Mouse (Mus musculus) heart, adult 2 months (tissue): ENCODE measurements at regions not wholly inside any gene's neighbourhood (a gene's known extent, or its start where the extent isn't known, plus 50 kb on each side); places are given as distances from the start of the nearest gene placed in this dataset.

Experiments
- CTCF ChIP-seq: fragments of 200-600 bp; IDR thresholded peaks from 2 replicates; pipeline ENCODE4 v1.8.1; 2022; ENCODE audit warnings: antibody characterized with exemption, mild to moderate bottlenecking, moderate library complexity
- EP300 ChIP-seq: fragments of 200-500 bp; IDR thresholded peaks from 2 replicates; pipeline ENCODE4 v1.6.1; 2011; ENCODE audit warnings: low read depth, low read length, control low read depth; ENCODE audit not compliant: insufficient read depth
- POLR2A ChIP-seq: fragments of 200-500 bp; IDR thresholded peaks from 2 replicates; pipeline ENCODE4 v1.6.1; 2011; ENCODE audit warnings: mild to moderate bottlenecking, low read depth, low read length, control low read depth; ENCODE audit not compliant: insufficient read depth

DNA sequence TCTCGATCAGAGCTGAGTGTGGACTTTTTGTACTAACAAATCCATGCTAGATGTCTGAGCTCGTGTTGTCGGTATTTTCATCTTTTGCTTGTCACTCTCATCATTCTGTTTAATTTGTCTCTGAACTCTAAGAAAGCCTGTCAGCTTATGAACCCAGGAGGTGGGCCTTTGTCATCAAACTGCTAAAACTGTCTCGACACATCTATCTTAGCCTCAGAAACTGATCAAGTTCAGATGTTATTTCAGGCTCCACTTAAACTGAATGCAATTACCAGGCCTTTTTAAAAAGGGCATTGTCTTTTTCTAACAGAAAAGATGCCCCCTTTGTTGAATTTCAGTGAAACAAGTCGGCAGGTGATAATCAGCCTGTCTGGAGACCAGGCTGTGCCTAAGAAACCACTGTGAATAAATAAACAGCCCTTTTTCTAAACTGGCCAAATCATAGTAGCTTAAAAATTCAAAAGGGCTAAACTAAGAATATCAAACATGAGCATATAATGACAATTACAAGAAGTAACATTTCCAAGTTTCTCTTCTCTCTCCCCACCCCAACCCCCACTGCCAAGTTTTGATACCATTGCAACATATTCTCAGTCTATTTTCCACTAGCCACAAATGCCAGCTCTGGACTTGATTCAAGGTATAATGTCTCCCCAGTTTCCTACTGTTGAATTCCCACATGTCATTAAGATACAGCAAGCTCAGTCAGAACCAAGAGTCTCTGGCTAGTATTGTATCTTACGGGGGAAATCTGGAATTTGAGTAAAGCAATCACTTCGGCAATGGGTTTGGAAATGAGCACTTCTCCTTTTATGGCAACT lies 175.8 kb downstream of the 1190002N15Rik start:
- TF ChIP-seq POLR2A: no peak
- no peak for TF ChIP-seq CTCF
- no peak for TF ChIP-seq EP300
